Mouse (Mus musculus) limb, embryonic 11.5 days (tissue): ENCODE data around the gene Ccdc62. TPM values are rescaled to one million over a fixed set of nuclear protein-coding genes. Genes with fewer than 3 reads are reported as not detected.
A peak's percentile ranks its signal among the peaks of the same experiment; 100 is the strongest.

Experiments used
- ATAC-seq: fragments of 200-750 bp; cut with Nextera tagmentation; 2 replicates; pipeline ENCODE4 v1.8.0; 2017; ENCODE audit warnings: low read depth; ENCODE audit not compliant: insufficient number of reproducible peaks, low FRiP score, low TSS enrichment
- DNase-seq: peaks from one replicate; pipeline ENCODE4 v3.0.0-alpha.2; 2015; ENCODE audit warnings: low spot score
- H3K27ac ChIP-seq: fragments of 300-500 bp; sonication (generic); replicated peaks from 2 replicates; pipeline ENCODE4 v1.5.1; 2014; ENCODE audit warnings: low read depth, mild to moderate bottlenecking, low read length
- H3K27me3 ChIP-seq: fragments of 300-500 bp; sonication (generic); 2 replicates; pipeline ENCODE4 v1.6.1; 2014; ENCODE audit warnings: mild to moderate bottlenecking, low read length, mixed read lengths; ENCODE audit not compliant: control insufficient read depth, insufficient read depth
- H3K36me3 ChIP-seq: fragments of 300-500 bp; sonication (generic); 2 replicates; pipeline ENCODE4 v1.6.1; 2014; ENCODE audit warnings: mild to moderate bottlenecking, low read length, moderate library complexity, mixed read lengths; ENCODE audit not compliant: control insufficient read depth, insufficient read depth
- H3K4me1 ChIP-seq: fragments of 300-500 bp; sonication (generic); 2 replicates; pipeline ENCODE4 v1.6.1; 2014; ENCODE audit warnings: low read length, mixed read lengths; ENCODE audit not compliant: control insufficient read depth, insufficient read depth
- H3K4me2 ChIP-seq: fragments of 300-500 bp; sonication (generic); 2 replicates; pipeline ENCODE4 v1.6.1; 2014; ENCODE audit warnings: low read depth, mild to moderate bottlenecking, moderate library complexity; ENCODE audit not compliant: severe bottlenecking
- H3K4me3 ChIP-seq: fragments of 300-500 bp; sonication (generic); 2 replicates; pipeline ENCODE4 v1.5.1; 2014; ENCODE audit warnings: low read depth, low read length
- H3K9ac ChIP-seq: fragments of 300-500 bp; sonication (generic); 2 replicates; pipeline ENCODE4 v1.6.1; 2014; ENCODE audit warnings: mild to moderate bottlenecking, low read length
- H3K9me3 ChIP-seq: fragments of 300-500 bp; sonication (generic); 2 replicates; pipeline ENCODE4 v1.6.1; 2016; ENCODE audit warnings: low read length; ENCODE audit not compliant: control insufficient read depth
- WGBS: fragments of 180-500 bp; shearing (Covaris S2); extraction: QIAGEN DNeasy Blood & Tissue Kit; methylation state at CpG from one replicate; pipeline ENCODE4 v1.1.7; 2014; 5-methylcytosine and 5-hydroxymethylcytosine counted together
- polyA plus RNA-seq: library from polyadenylated mRNA; unstranded; fragments of >200 nt; fragmentation: Nextera tagmentation; extraction: Ambion mirVana; gene quantifications from 2 replicates; pipeline ENCODE4 v1.2.1, GENCODE M21; 2014

Gene Ccdc62
- polyA plus RNA-seq, 1 experiment from 2014 or later = 7.3 TPM

DNA sequence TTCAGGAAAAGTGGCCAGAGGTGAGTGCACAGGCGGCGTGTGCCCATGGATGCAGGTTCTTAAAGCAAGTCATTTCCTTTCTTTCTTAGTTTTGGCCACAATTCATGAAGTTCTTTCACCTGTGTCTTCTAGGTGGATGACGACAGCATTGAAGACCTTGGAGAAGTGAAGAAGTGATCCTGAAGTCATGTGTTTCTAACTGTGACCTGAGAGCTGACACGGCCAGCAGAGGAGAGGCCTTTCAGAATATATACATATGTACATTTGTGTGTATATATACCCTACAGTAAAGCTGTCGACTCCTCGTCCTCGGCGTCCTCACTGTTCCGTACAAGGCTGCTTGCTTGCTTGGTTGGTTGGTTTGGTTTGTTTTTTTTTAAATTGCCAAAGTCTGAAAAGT lies 3.4 kb upstream of the Ccdc62 start, which contains the start of gene Gm43518:
Gene Gm43518 (plus strand): TSS at position 301 of the 400 bp plus-strand sequence.
- no peak for ATAC-seq
- H3K27me3 ChIP-seq = no peaks in the 10 kb centered on the region
- H3K4me3 ChIP-seq = no peak within 1 kb of the TSS
- peaks cover 18% of the 10 kb centered on the region; the same call in 1 of the 2 replicates for H3K36me3 ChIP-seq
- H3K9ac ChIP-seq = no peak within 1 kb of the TSS
- H3K4me2 ChIP-seq = no peak within 1 kb of the TSS
- DNase-seq = no peak
- no peaks in the 10 kb centered on the region for H3K4me1 ChIP-seq
- no peaks in the 10 kb centered on the region for H3K9me3 ChIP-seq
- no peak within 1 kb of the TSS for H3K27ac ChIP-seq
- 94% methylated on average over 9 of the region's 9 CpGs for WGBS

GRCm38 (mm10) chr5:123931131-123931530 lies 652 bp downstream of the Ccdc62 start:
- no peaks in the 10 kb centered on the region for H3K4me1 ChIP-seq
- no peaks in the 10 kb centered on the region for H3K27me3 ChIP-seq
- DNase-seq = no peak
- H3K36me3 ChIP-seq = peaks cover 3% of the 10 kb centered on the region; the same call in 1 of the 2 replicates
- H3K4me2 ChIP-seq = peak overlapping the region; percentile 70
- 49% methylated on average over 13 of the region's 13 CpGs for WGBS
- no peak for ATAC-seq
- H3K9ac ChIP-seq = peak overlapping the region; percentile 87
- no peak overlapping the region; the same call in 1 of the 2 replicates for H3K27ac ChIP-seq
- no peaks in the 10 kb centered on the region for H3K9me3 ChIP-seq
- H3K4me3 ChIP-seq = peak overlapping the region; percentile 57

DNA sequence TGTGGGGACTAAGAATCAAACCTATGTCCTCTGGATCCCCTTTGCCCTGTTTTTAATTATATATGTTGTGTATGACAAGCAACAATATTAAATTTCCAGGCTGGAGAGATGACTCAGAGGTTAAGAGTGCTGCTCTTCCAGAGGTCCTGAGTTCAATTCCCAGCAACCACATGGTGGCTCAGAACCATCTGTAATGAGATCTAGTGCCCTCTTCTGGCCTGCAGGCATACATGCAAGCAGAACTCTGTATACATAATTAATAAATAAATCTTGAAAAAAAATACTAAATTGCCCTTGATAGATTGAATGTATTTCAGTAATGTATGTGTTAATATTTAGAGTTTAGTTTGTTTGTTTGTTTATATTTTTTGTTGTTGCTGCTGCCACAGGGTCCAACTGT lies 2.4 kb downstream of the Ccdc62 start:
- no peak for ATAC-seq
- Histone ChIP-seq H3K36me3 (no peaks in the 10 kb centered on the region; the same call in 1 of the 2 replicates), H3K4me3 (no peak overlapping the region), H3K9me3 (no peaks in the 10 kb centered on the region), H3K9ac (no peak overlapping the region), H3K27ac (no peak overlapping the region), H3K27me3 (no peaks in the 10 kb centered on the region), H3K4me2 (no peak overlapping the region), H3K4me1 (no peaks in the 10 kb centered on the region)
- no peak for DNase-seq

- Histone ChIP-seq H3K9me3 (no peaks in the 10 kb centered on the region), H3K36me3 (no peaks in the 10 kb centered on the region; the same call in 1 of the 2 replicates), H3K4me2 (no peak overlapping the region), H3K9ac (no peak overlapping the region), H3K4me3 (no peak overlapping the region), H3K27ac (no peak overlapping the region), H3K27me3 (no peaks in the 10 kb centered on the region), H3K4me1 (no peaks in the 10 kb centered on the region)
- ATAC-seq = no peak
- WGBS = 89% methylated on average over 12 of the region's 12 CpGs
- no peak for DNase-seq
These were observed 3.1 kb downstream of the Ccdc62 start for GRCm38 (mm10) chr5:123933556-123933955.

DNA sequence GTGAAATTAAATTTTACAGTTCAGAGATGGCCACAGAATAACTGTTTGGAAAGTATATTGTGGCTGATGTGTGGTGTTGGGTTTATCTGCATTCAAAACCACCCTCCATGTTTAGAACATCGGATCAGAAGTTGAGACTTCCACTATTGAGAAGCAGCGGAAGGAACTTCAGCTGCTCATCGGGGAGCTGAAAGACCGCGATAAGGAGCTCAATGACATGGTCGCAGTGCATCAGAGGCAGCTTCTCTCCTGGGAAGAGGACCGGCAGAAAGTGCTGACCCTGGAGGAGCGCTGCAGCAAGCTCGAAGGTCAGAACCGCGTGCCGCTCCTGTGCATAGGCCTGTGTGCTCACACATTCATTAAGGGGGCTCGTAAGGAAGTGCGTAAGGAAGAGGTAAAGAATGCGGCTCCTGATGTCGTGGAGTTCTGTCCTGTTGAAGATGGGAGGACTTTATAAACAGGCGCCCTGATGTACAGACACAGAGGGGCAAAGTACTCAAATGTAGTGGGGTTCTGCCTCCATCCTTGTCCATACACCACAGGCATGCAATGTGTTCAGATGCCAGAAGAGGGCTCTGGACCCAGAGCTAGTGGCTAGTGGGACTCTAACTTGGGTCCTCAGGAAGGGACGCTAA lies 3.6 kb downstream of the Ccdc62 start:
- Histone ChIP-seq H3K36me3 (no peaks in the 10 kb centered on the region), H3K27me3 (no peaks in the 10 kb centered on the region), H3K9ac (peak overlapping the region; percentile 22; the same call in 1 of the 2 replicates), H3K27ac (no peak overlapping the region), H3K9me3 (no peaks in the 10 kb centered on the region), H3K4me3 (no peak overlapping the region), H3K4me1 (no peaks in the 10 kb centered on the region), H3K4me2 (no peak overlapping the region)
- ATAC-seq (no peak), DNase-seq (peak; percentile 51)
- WGBS = 43% methylated on average over 18 of the region's 18 CpGs

- Histone ChIP-seq H3K4me1 (no peaks in the 10 kb centered on the region), H3K9me3 (no peaks in the 10 kb centered on the region), H3K27ac (no peak overlapping the region), H3K27me3 (no peaks in the 10 kb centered on the region), H3K4me2 (no peak overlapping the region), H3K4me3 (no peak overlapping the region), H3K36me3 (no peaks in the 10 kb centered on the region), H3K9ac (no peak overlapping the region)
- DNase-seq = no peak
- no peak for ATAC-seq
- 86% methylated on average over 5 of the region's 5 CpGs for WGBS
These were observed 5.5 kb downstream of the Ccdc62 start for GRCm38 (mm10) chr5:123935931-123936330.

- ATAC-seq = no peak
- 93% methylated on average over 5 of the region's 5 CpGs for WGBS
- Histone ChIP-seq H3K9ac (no peak overlapping the region), H3K27me3 (no peaks in the 10 kb centered on the region), H3K4me1 (no peaks in the 10 kb centered on the region), H3K27ac (no peak overlapping the region), H3K4me2 (no peak overlapping the region), H3K4me3 (no peak overlapping the region), H3K36me3 (no peaks in the 10 kb centered on the region), H3K9me3 (no peaks in the 10 kb centered on the region)
- no peak for DNase-seq
These were observed 8.0 kb downstream of the Ccdc62 start for GRCm38 (mm10) chr5:123938479-123938878.

- 75% methylated on average over 4 of the region's 4 CpGs for WGBS
These were observed 16.1 kb downstream of the Ccdc62 start for GRCm38 (mm10) chr5:123946546-123946945.

More at GRCm38 (mm10) chr5:123946546-123946945, 16.1 kb downstream of the Ccdc62 start:
- Histone ChIP-seq H3K27ac (no peak overlapping the region), H3K36me3 (no peaks in the 10 kb centered on the region), H3K4me1 (no peaks in the 10 kb centered on the region), H3K9me3 (no peaks in the 10 kb centered on the region), H3K9ac (no peak overlapping the region), H3K4me3 (no peak overlapping the region), H3K27me3 (no peaks in the 10 kb centered on the region), H3K4me2 (no peak overlapping the region)
- ATAC-seq (no peak), DNase-seq (no peak)
